Mouse (Mus musculus) intestine, embryonic 14.5 days (tissue): ENCODE results near the gene Aurkc. TPM values are rescaled to one million over a fixed set of nuclear protein-coding genes. Genes with fewer than 3 reads are reported as not detected.
"Not testable (repeated sequence)": the region's sequence is repeated elsewhere in the genome, so short reads cannot be mapped to it uniquely, and the experiment has no call there.

Experiments used
- ATAC-seq: fragments of 200-750 bp; cut with Nextera tagmentation; replicated peaks from 2 replicates; pipeline ENCODE4 v1.8.0; 2017; ENCODE audit warnings: low read depth, moderate number of reproducible peaks, moderate TSS enrichment, moderate library complexity; ENCODE audit not compliant: low FRiP score, low TSS enrichment
- DNase-seq: peaks from one replicate; pipeline ENCODE4 v3.0.0-alpha.2; 2018; ENCODE audit warnings: low spot score
- H3K27ac ChIP-seq: fragments of 300-500 bp; sonication (generic); 2 replicates; pipeline ENCODE4 v1.5.1; 2014; ENCODE audit warnings: low read depth, mild to moderate bottlenecking, control low read depth
- H3K27me3 ChIP-seq: fragments of 300-500 bp; sonication (generic); replicated peaks from 2 replicates; pipeline ENCODE4 v1.6.1; 2014; ENCODE audit warnings: low read length, control low read depth; ENCODE audit not compliant: control insufficient read depth, insufficient read depth
- H3K36me3 ChIP-seq: fragments of 300-500 bp; sonication (generic); 2 replicates; pipeline ENCODE4 v1.6.1; 2014; ENCODE audit warnings: low read length, control low read depth; ENCODE audit not compliant: control insufficient read depth, insufficient read depth
- H3K4me1 ChIP-seq: fragments of 300-500 bp; sonication (generic); replicated peaks from 2 replicates; pipeline ENCODE4 v1.6.1; 2014; ENCODE audit warnings: low read length, control low read depth, mixed read lengths; ENCODE audit not compliant: control insufficient read depth, insufficient read depth
- H3K4me2 ChIP-seq: fragments of 300-500 bp; sonication (generic); 2 replicates; pipeline ENCODE4 v1.6.1; 2014; ENCODE audit warnings: low read length
- H3K4me3 ChIP-seq: fragments of 300-500 bp; sonication (generic); 2 replicates; pipeline ENCODE4 v1.5.1; 2014; ENCODE audit warnings: low read depth, low read length, control low read depth, mixed read lengths
- H3K9ac ChIP-seq: fragments of 300-500 bp; sonication (generic); 2 replicates; pipeline ENCODE4 v1.6.1; 2014; ENCODE audit warnings: mild to moderate bottlenecking, low read length
- H3K9me3 ChIP-seq: fragments of 300-500 bp; sonication (generic); 2 replicates; pipeline ENCODE4 v1.6.1; 2016; ENCODE audit warnings: low read length, control low read depth; ENCODE audit not compliant: control insufficient read depth
- WGBS: fragments of 180-500 bp; shearing (Covaris S2); extraction: QIAGEN DNeasy Blood & Tissue Kit; methylation state at CpG from one replicate; pipeline ENCODE4 v1.1.7; 2014; 5-methylcytosine and 5-hydroxymethylcytosine counted together
- polyA plus RNA-seq: library from polyadenylated mRNA; unstranded; fragments of >200 nt; fragmentation: Nextera tagmentation; extraction: Ambion mirVana; gene quantifications from 2 replicates; pipeline ENCODE4 v1.2.1, GENCODE M21; 2014

Aurkc gene
- polyA plus RNA-seq, 1 experiment from 2014 or later: not detected

- DNase-seq, H3K27ac ChIP-seq, H3K4me2 ChIP-seq, H3K9me3 ChIP-seq, ATAC-seq, H3K27me3 ChIP-seq, H3K4me1 ChIP-seq, H3K36me3 ChIP-seq, H3K9ac ChIP-seq, H3K4me3 ChIP-seq: not testable (repeated sequence)
- WGBS: 50% methylated on average over 7 of the region's 7 CpGs
Measured at GRCm38 (mm10) chr7:7049659-7050320, 54.7 kb downstream of the Aurkc start.

Other genes with a start within 250 kb of the Aurkc start
- 13.3 and 13.6 TPM in 2 replicates for gene Zfp954, start 126.2 kb downstream of the Aurkc start, polyA plus RNA-seq
- 2.0 and 2.1 TPM in 2 replicates for gene Zfp773, start 141.5 kb downstream of the Aurkc start, polyA plus RNA-seq
- 2.6 and 3.6 TPM in 2 replicates for gene Zfp418, start 176.0 kb downstream of the Aurkc start, polyA plus RNA-seq
- gene Zfp772, start 214.7 kb downstream of the Aurkc start, polyA plus RNA-seq: 7.5 and 7.7 TPM in 2 replicates